Mouse (Mus musculus): ENCODE measurements around the gene Fkbp9.

DNA sequence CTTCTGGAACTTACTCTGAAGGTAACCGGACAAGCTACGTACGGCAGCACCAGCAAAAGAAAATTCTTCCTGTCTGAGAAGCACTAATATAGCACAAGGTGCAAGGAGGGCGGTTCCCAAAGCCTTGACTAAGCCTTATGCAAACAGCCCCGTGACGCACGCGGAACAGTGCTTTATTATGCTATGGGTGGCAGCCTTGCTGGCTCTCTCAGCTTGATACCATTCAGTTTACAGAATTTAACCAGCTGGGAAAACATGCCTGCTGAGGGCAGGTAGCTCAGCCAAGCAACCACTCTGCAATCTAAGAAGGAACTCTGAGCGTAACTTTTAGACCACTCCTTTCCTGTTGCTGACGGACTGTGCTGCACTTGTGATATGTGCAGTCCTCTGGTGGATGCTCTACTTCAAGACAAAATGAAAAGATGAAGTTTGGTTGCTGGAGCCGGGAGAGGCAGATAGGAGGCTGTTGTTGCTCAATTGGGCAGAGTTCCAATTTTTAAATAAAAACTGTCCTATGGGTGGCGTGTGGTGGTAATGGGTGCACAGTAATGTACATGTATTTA is 70.0 kb downstream of the Fkbp9 start:
- TF ChIP-seq CTCF (IDR thresholded peaks at IDR 0.05; ENCODE audit: insufficient read depth, low read length), result no peak
- TF ChIP-seq POLR2A (IDR thresholded peaks at IDR 0.05; ENCODE audit: borderline replicate concordance, extremely low read depth, low read depth, low read length), result 0 out of 2 replicates have a peak, but pooled peaks have one; percentile 37

Measured in lung, adult 2 months (tissue).